Mouse (Mus musculus): ENCODE measurements around the gene Afg3l1. TPM values are rescaled to one million over a fixed set of nuclear protein-coding genes. Genes with fewer than 3 reads are reported as not detected.
"Not testable (repeated sequence)": the region's sequence is repeated elsewhere in the genome, so short reads cannot be mapped to it uniquely, and the experiment has no call there.

Gene Afg3l1
- polyA plus RNA-seq, 1 experiment from 2014 or later, result 48.2 TPM

DNA sequence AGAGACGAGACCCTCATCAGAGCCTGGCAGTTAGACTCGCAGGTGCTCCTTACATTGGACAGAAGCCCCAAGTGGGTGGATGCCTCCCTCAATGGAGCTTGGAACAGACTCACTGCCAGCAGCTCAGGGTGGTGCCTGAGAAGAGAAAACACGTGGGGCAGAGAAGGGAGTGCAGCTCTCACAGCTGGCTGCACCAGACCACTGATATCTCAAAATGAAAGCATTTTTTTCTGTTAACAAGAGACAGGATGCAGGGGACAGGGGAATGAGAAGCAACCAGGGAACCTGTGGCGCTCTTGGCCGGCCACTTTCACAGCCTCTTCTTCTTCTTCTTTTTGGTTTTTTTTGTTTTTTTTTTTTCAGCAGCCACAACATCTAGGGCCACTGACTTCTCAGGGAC, 3.2 kb upstream of the Afg3l1 start:
- H3K9me3 ChIP-seq; H3K27me3 ChIP-seq; H3K4me3 ChIP-seq; H3K27ac ChIP-seq; ATAC-seq (ENCODE audit: borderline replicate concordance, extremely low read depth, low FRiP score, low TSS enrichment); H3K9ac ChIP-seq; H3K4me2 ChIP-seq; H3K36me3 ChIP-seq: not testable (repeated sequence)
- H3K4me1 ChIP-seq, result peaks cover 14% of the 10 kb centered on the region
- 59% methylated on average over 5 of the region's 5 CpGs for WGBS

DNA sequence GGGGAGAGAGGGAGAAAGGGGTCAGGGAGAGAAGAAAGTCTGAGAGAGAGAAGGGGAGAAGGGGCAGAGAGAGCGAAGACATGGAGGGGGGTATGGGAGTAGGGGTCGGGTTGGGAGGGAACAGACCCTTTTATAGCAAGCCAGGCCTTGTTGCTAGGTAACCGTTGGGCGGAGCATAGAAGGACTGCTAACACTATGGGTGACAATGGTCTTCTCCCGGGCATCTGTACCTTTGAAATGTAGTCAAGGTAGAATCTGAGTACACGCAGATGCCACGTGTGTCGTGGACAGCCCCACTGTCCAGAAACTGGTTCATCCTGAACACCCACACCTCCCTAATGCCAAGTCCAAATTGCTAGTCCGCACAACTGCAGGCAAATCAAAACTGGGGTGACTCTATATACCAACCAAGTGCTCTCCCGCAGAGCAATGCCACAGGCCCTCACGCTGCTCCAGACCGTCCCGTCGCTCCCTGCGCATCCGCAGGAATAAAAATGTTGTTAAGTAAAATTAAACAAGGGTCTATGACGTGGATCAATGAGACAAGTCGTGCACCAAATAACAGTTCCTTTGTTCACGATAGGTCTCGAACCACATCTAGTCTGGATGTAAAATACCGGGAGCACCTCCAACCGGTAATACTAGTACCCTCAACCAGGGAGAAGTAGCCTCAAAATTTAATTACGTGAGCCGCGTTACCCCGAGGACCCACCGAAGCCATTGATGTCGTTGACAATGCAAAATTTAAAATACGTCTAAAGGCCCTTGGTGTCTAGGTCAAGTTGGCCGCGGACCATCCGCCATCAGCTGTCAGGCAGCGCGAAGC, 579 bp upstream of the Afg3l1 start:
- Histone ChIP-seq H3K27me3 (no peaks in the 10 kb centered on the region), H3K27ac (peak overlapping the region; percentile 94; the same call in 1 of the 2 replicates), H3K9ac (peak overlapping the region; percentile 71), H3K4me2 (peak overlapping the region; percentile 73), H3K4me1 (peaks cover 14% of the 10 kb centered on the region), H3K4me3 (peak overlapping the region; percentile 88), H3K36me3 (peaks cover 11% of the 10 kb centered on the region), H3K9me3 (no peaks in the 10 kb centered on the region)
- ATAC-seq (ENCODE audit: borderline replicate concordance, extremely low read depth, low FRiP score, low TSS enrichment), result peak; percentile 39; the same call in 1 of the 2 replicates
- WGBS, result 9% methylated on average over 34 of the region's 34 CpGs

GRCm38 (mm10) chr8:123478456-123479218, 934 bp downstream of the Afg3l1 start:
- Histone ChIP-seq H3K36me3 (peaks cover 23% of the 10 kb centered on the region), H3K27me3 (no peaks in the 10 kb centered on the region), H3K9ac (peak overlapping the region; percentile 71), H3K4me3 (peak overlapping the region; percentile 88), H3K27ac (peak overlapping the region; percentile 94), H3K4me2 (peak overlapping the region; percentile 73), H3K4me1 (peaks cover 14% of the 10 kb centered on the region), H3K9me3 (no peaks in the 10 kb centered on the region)
- 30% methylated on average over 16 of the region's 16 CpGs for WGBS
- ATAC-seq (ENCODE audit: borderline replicate concordance, extremely low read depth, low FRiP score, low TSS enrichment), result no peak

DNA sequence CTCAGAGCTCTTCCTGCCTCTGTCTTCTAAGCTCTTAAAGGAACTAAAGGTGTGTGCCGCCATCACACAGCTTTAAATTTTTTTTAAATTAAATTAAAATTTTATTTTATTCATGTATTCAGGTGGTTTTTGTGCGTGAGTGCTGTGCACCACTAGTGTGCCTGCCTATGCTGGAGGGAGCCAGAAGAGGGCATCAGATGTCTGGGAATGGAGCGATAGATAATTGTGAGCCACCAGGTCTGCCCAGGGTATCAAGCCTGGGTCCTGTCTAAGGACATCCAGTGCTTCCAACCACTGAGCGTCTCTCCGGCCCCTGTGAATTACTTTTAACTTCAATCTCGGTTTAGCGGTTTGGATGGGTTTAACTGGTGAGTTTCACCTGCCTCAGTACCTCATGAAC, 4.9 kb downstream of the Afg3l1 start:
- H3K36me3 ChIP-seq, result peaks cover 50% of the 10 kb centered on the region
- H3K9me3 ChIP-seq, result no peaks in the 10 kb centered on the region
- ATAC-seq (ENCODE audit: borderline replicate concordance, extremely low read depth, low FRiP score, low TSS enrichment), result no peak
- H3K4me1 ChIP-seq, result peaks cover 9% of the 10 kb centered on the region
- no peak overlapping the region for H3K27ac ChIP-seq
- H3K27me3 ChIP-seq, result no peaks in the 10 kb centered on the region
- 86% methylated on average over 7 of the region's 7 CpGs for WGBS
- H3K4me2 ChIP-seq, result no peak overlapping the region
- no peak overlapping the region for H3K4me3 ChIP-seq
- H3K9ac ChIP-seq, result no peak overlapping the region

DNA sequence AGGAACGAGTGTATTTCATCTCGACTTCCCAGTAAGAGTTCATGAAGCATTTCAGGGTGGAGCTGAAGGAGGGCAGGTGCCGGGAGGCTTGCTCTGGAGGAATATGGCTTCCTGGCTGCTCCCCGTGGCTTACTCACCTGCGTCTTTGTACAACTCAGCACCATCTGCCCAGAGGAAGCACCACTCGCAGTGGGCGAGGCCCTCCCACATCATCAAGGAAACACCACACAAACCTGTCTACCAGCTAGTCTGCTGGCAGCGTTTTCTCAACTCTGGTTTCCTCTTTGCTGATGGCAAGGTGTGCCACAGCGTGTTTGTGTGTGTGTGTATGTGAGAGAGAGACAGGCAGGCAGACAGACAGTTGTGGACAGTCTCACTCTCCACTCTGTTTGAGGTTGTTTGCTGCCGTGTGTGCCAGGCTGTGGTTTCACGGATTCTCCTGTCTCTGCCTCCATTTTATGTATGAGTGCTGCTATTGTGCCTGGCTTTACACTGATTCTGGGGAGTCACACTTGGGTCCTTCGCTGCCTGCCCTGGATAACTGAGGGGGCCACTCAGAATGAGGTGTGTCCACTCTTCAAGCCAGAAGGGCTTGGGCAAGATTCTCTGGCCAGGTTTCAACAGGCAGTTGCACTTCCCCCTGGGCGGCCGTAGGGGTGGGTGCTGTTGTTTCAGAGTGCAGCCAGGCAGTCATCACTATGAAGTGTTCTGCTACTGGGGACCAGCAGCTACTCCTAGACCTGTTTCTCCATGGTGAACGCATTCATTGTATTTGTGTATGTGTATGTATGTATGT, 13.8 kb downstream of the Afg3l1 start:
- no peak for ATAC-seq (ENCODE audit: borderline replicate concordance, extremely low read depth, low FRiP score, low TSS enrichment)
- 89% methylated on average over 15 of the region's 15 CpGs for WGBS
- Histone ChIP-seq H3K27ac (no peak overlapping the region), H3K4me1 (no peaks in the 10 kb centered on the region), H3K9ac (no peak overlapping the region), H3K27me3 (no peaks in the 10 kb centered on the region), H3K4me3 (no peak overlapping the region), H3K4me2 (no peak overlapping the region), H3K36me3 (peaks cover 92% of the 10 kb centered on the region), H3K9me3 (no peaks in the 10 kb centered on the region)

- no peak overlapping the region for H3K9ac ChIP-seq
- no peaks in the 10 kb centered on the region for H3K27me3 ChIP-seq
- H3K4me3 ChIP-seq, result no peak overlapping the region
- WGBS, result 91% methylated on average over 9 of the region's 9 CpGs
- no peaks in the 10 kb centered on the region for H3K9me3 ChIP-seq
- no peak overlapping the region for H3K4me2 ChIP-seq
- ATAC-seq (ENCODE audit: borderline replicate concordance, extremely low read depth, low FRiP score, low TSS enrichment), result no peak
- H3K27ac ChIP-seq, result no peak overlapping the region
- H3K4me1 ChIP-seq, result no peaks in the 10 kb centered on the region
- peaks cover 93% of the 10 kb centered on the region for H3K36me3 ChIP-seq
Observed at GRCm38 (mm10) chr8:123492898-123493297, 15.2 kb downstream of the Afg3l1 start.

DNA sequence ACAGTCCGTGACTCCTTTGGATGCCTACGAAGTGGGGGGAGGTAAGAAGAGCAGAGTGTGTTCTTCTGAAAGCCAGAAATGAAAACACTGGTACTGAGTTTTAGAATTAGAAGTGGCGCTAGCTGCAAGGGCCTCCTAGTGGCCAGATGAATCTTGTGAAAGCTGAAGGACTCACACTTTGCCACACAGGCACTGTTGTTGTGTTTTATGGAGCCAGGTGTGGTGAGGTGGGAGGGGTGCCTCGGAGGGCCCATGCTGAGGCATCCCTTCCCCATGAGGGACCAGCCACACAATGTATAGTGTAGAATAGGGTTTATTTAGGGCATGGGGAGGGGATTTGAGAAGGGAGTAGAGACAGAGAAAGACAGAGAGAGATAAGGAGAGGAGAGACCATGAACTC, 20.0 kb downstream of the Afg3l1 start:
- WGBS, result 84% methylated on average over 4 of the region's 4 CpGs
- Histone ChIP-seq H3K27ac (no peak overlapping the region), H3K9me3 (no peaks in the 10 kb centered on the region), H3K4me2 (no peak overlapping the region), H3K36me3 (peaks cover 91% of the 10 kb centered on the region), H3K4me3 (no peak overlapping the region), H3K4me1 (no peaks in the 10 kb centered on the region), H3K27me3 (no peaks in the 10 kb centered on the region), H3K9ac (no peak overlapping the region)
- no peak for ATAC-seq (ENCODE audit: borderline replicate concordance, extremely low read depth, low FRiP score, low TSS enrichment)

DNA sequence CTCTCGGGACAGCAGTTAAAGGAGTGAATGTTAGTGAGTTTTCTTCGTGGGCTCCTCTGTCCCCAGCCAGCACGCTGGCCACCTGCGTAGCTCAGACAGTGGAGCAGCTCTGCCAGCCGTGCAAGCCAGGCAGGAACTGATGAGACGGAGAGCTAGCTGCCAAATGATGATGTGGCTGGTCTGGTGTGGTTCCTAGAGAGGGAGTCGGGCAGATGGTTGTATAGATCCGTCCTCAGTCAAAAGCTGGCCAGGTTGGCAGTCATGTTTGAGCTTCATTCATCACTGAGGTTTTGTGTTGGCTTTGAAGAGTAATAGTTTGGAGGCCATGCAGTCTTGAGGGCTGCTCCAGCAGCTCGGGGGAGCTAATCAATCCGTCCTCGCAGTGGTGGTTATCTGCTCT, 21.3 kb downstream of the Afg3l1 start:
- H3K27ac ChIP-seq, result no peak overlapping the region
- no peak overlapping the region for H3K4me2 ChIP-seq

GRCm38 (mm10) chr8:123499556-123499955, 21.9 kb downstream of the Afg3l1 start:
- 92% methylated on average over 11 of the region's 11 CpGs for WGBS

More for the DNA sequence above, 21.3 kb downstream of the Afg3l1 start:
- Histone ChIP-seq H3K27me3 (no peaks in the 10 kb centered on the region), H3K9ac (no peak overlapping the region), H3K4me3 (no peak overlapping the region), H3K4me1 (no peaks in the 10 kb centered on the region), H3K36me3 (peaks cover 91% of the 10 kb centered on the region), H3K9me3 (no peaks in the 10 kb centered on the region)
- 85% methylated on average over 11 of the region's 11 CpGs for WGBS
- no peak for ATAC-seq (ENCODE audit: borderline replicate concordance, extremely low read depth, low FRiP score, low TSS enrichment)

DNA sequence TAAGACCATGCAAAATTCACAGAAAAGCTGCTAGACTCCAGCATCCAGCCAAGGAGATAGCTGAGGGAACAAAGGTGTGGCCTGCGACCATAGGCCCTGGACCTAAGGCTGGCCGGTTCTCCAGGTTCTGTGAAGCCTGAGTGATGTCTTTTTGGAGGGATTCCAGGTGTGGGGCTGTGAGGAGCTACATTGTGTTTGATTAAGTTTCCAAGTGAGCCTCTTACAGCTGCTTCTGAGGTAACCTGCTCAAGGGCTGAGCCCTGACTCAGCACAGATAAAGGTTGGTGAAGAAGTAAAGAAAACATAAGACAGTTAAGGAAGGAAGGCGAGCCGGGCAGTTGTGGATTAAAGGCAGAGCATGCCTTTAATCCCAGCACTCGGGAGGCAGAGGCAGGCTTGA, 24.5 kb downstream of the Afg3l1 start:
- Histone ChIP-seq H3K36me3 (peaks cover 76% of the 10 kb centered on the region), H3K4me1 (no peaks in the 10 kb centered on the region), H3K27me3 (no peaks in the 10 kb centered on the region), H3K4me3 (no peak overlapping the region), H3K4me2 (no peak overlapping the region), H3K9me3 (no peaks in the 10 kb centered on the region), H3K9ac (no peak overlapping the region), H3K27ac (no peak overlapping the region)
- no peak for ATAC-seq (ENCODE audit: borderline replicate concordance, extremely low read depth, low FRiP score, low TSS enrichment)
- 83% methylated on average over 5 of the region's 5 CpGs for WGBS

More at GRCm38 (mm10) chr8:123499556-123499955, 21.9 kb downstream of the Afg3l1 start:
- Histone ChIP-seq H3K9ac (no peak overlapping the region), H3K4me1 (no peaks in the 10 kb centered on the region), H3K4me2 (no peak overlapping the region), H3K36me3 (peaks cover 88% of the 10 kb centered on the region), H3K27ac (no peak overlapping the region), H3K9me3 (no peaks in the 10 kb centered on the region), H3K27me3 (no peaks in the 10 kb centered on the region), H3K4me3 (no peak overlapping the region)
- ATAC-seq (ENCODE audit: borderline replicate concordance, extremely low read depth, low FRiP score, low TSS enrichment), result no peak

- Histone ChIP-seq H3K27ac (no peak overlapping the region), H3K4me1 (no peaks in the 10 kb centered on the region), H3K36me3 (peaks cover 65% of the 10 kb centered on the region), H3K27me3 (no peaks in the 10 kb centered on the region), H3K9ac (no peak overlapping the region), H3K4me3 (no peak overlapping the region), H3K4me2 (no peak overlapping the region), H3K9me3 (no peaks in the 10 kb centered on the region)
- WGBS, result 97% methylated on average over 6 of the region's 6 CpGs
- no peak for ATAC-seq (ENCODE audit: borderline replicate concordance, extremely low read depth, low FRiP score, low TSS enrichment)
Observed at GRCm38 (mm10) chr8:123503801-123504467, 26.2 kb downstream of the Afg3l1 start.
